Mouse (Mus musculus) erythroblast, adult 5-6 weeks (primary cell): Measurements from ENCODE around the gene Kcnq2. TPM values are rescaled to one million over a fixed set of nuclear protein-coding genes. Genes with fewer than 3 reads are reported as not detected.
A peak's percentile ranks its signal among the peaks of the same experiment; 100 is the strongest.

Source experiments
- ATAC-seq: replicated peaks from 2 replicates; pipeline ENCODE4 v1.8.0; 2016; ENCODE audit warnings: moderate number of reproducible peaks, mild to moderate bottlenecking, moderate TSS enrichment, inconsistent platforms; ENCODE audit not compliant: poor library complexity, low FRiP score, severe bottlenecking
- total RNA-seq, 2 experiments: library from RNA; stranded (forward) in 1 of 2; stranded (reverse) in 1 of 2; fragments of 150-400 nt in 1 of 2; fragments of 200-764, 138-1000 nt in 1 of 2; gene quantifications; 2 replicates each; pipeline versions ENCODE4 v1.2.3 to v1.2.4; 2015 to 2017; ENCODE audit warnings: low replicate concordance in 2 of 2

Gene Kcnq2
- total RNA-seq, 2 experiments from 2014 or later = not detected

DNA sequence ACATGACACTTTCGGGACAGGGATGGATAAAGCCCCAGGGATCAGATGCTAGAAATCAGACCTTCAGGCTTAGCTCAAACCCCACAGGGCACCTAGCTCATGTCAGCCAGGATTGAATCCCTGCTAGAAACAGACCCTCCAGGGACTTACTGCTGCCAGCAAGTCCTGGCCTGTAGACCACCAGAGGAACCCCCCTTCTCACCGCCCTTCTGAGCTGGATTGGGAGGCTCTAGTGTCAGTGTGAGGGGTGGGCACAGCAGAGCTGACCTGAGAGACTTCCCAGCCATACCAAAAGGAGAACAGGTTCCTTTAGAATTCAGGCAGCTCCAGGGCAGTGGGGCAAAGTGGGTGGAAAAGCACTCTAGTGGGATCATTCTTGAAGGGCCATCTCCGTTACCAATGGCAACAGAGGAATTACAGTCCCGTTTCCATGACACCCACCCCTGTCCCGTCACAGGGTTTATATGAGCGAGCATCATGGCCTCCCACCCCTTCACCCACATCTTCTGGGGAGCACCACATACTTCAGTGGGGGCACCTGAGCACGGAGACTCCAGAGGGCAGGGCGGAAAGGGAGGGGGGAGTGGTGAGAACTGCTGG lies 21.2 kb downstream of the Kcnq2 start:
- no peak for ATAC-seq

DNA sequence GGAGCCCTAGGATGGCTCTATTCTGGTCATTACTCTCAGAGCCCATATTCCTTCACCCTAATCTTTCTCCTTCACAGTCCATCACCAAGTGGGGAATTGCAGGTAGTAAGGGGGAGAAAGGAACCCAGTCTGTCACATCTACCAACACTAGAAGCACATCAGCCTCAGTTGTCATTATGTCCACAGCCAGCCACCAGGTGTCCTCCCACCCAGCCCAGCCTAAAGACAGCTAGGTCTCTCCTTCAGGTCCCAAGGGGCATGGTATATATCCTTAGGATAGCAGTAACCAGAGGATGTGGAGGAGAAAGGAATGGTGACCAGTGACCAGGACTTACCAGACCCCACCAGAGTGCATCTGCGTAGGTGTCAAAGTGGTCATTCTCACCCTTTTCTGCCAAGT lies 23.4 kb downstream of the Kcnq2 start:
- ATAC-seq = no peak

DNA sequence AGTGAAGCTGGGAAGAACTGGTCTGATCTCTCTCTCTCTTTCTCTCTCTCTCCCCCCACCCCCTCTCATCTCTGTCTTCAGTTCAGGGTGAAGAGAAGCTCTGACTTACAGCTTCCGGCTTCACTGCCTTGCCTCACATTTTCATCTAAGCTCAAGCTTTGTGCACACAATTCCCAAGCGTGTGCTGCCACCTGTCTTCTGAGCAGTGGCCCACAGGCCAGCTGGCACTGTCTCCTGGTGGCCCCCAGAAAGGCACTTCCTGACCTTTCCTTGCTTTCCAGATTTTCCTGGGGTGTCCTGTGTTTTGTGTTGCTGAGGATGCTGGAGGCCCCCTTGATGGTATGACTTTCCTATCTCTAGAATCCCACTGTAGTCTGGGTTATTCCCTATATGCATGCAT lies 31.0 kb downstream of the Kcnq2 start:
- no peak for ATAC-seq

DNA sequence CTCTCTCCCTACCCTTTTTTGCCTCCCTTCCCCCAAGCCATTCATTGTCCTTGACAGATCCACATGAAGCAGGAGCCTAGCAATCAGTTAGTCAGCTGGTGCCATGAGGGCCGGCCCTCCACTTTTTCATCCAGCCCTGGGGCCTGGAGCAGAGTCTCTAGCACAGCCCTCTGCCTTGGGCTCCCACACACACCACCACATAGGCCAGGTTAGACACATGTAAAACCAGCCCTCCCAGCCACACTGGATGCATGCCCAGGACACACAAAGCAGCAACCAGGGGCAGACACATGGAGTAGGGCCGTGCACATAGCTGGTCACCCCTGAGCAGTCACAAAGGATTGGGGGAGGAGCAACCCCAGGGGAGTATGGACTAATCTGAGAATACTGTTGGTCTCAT lies 32.9 kb downstream of the Kcnq2 start:
- ATAC-seq = no peak

DNA sequence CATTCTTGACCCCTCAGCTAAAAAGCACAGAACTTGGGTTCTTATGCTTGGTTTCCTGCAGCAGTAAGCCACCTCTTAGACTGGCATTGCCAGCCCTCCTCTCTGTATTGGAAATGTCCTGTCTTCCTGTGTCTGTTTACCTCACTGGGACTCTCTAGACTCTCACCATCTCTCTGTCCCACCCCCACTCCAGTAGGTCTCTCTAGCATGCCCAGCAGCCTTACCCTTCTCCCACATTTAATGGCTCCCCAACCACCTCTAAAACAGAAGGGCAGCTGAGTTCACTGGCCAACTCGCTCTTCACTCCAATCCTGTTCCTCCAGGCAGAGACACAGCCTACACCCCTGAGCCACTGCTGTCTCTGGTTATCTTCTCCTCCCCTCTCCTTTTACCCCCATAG lies 33.5 kb downstream of the Kcnq2 start:
- no peak for ATAC-seq

DNA sequence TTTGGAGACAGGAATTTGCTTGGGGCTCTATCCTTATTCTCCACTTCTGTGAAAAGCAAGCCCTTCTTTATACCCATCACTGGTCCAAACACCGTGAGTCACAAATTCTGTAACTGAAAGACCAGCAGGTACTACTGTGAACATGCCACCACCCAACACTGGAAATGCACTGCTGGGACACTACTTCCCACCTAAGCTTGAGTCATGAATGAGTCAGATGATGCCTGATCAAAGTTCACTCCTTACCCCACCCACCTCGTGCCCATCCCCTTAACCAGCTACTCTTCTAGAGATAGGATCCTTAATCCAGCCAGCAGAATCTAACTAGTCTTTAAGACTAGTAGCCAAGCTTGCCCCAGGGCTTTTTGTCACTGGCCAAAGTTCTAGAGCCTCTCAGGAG lies 35.0 kb downstream of the Kcnq2 start:
- no peak for ATAC-seq

DNA sequence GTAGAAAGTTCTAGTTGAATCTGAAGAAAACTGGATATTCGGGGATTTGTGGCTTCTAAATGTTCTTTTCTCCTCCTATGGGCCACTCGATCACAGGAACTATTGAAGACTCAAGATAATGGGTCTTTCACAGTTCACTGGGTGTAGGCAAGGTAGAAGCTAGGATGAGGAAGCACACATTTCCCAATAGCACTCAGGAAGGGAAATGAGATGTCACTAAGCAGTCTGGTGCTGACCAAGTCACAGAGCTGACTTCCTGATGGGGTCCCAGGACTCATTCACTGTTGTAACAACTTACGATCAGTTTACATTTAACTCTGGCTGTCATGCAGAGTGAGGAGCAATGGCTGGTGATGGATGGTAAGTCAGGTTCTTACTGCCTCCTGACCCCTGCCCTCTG lies 45.0 kb downstream of the Kcnq2 start:
- ATAC-seq = no peak

DNA sequence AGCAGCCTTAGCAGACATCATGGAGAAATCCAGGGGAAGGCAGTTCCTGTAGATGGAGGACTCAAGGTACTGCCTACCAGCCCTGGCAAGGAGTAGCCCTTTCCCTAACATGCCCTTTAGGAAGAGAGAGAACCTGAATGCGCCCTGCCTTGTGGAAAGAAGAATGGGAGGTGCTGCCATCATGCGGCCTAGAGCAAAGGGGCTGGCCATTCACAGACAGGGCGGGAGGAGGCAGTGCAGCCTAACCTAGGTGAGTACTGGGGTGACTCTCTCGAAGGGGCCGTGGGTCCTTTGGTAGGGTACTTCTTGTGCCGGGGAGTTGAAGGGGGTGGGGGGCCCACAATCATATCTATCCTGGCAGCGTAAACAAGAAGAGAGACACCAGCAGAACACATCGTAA lies 50.1 kb downstream of the Kcnq2 start:
- no peak for ATAC-seq

DNA sequence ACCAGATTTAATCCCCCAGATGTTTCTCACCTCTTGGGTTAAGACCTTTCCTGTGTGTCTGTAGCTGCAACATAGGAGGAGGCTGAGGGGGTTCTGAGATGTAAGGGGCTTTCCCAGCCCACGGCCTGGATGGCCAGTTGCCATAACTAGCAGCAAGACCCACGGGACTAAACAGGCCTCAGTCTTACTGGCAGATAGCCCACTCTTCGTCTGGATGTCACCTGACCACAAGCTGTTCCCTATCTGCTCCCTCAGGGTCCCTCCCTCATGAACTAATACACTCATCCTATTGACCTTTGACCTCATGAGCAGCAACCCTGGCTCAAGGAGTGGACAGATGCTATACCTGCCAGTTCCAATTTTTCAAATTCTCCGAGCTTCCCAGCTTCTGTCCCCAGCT lies 51.2 kb downstream of the Kcnq2 start:
- ATAC-seq = no peak

DNA sequence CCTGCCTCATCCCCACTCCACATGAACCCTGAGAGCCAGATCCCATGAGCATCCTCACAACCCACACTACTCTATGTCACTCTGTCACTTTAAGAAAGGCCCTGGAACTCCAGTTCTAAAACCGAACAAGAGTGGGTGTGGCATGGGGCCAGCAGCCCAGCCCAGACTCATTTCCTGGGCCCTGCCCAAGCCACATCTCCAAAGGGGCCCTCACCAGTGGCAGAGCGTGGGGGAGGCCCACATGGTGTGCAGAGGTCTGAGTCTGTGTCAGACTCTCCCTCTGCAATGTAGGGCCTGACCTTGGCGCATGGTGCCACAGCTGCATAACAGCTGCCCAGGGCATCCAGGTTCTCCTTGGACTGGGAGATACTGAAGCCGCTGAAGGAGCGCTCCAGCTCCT lies 54.2 kb downstream of the Kcnq2 start:
- ATAC-seq = no peak

DNA sequence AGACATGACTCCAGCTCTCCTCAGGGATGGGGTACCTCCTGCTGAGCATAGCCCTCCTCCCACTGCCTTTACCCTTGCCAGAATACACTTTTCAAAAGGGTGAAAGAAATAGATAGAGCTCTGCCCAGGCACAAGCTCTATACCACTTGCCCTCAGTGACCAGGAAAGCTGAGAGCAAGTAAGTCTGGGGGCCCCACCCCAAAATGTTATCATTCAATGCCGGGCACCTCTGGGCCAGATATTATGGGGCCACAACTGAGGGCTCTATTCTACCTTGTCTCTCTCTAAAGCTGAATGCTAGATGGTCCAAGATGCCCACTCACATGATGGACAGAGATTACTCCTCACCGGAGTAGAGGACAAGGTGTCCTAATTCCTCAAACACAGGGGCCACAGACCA lies 55.6 kb downstream of the Kcnq2 start:
- ATAC-seq = no peak

DNA sequence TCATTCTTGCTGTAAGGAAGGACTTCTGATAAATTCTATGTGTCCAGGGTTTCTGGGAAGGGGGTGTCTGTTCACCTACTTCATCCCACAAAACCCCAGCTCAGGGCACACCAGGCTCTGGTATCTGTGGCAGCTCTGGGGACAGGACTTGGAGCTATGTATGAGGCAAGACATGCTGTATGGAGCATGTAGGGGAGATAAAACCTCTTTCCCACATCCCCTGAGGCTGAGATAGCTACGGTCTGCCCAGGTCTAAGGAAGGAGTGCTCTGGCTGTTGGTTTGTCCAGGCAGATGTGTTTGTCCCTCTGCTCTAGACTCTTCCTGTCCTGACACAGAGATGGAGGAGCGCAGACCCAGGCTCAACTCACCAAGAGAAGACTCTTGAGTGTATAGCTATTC lies 56.2 kb downstream of the Kcnq2 start:
- no peak for ATAC-seq

DNA sequence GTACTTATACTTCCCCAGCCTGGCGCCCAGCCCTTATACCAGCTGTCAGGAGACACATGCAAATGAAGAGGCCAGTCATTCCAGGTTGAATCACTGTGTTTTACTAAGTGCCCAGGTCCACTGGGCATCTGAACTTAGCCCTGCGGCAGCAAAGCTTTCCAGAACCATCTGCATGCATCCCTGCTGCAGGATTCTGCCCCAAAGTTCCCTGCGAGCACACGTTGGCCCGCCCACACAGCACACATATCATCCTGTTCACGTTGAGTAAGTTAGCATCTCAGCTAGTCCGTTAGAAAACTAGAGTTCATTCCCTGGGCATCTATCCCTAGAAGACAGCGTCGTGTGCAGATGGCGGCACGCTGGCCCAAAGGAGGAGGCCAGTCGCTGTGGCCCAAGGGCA lies 59.6 kb downstream of the Kcnq2 start:
- no peak for ATAC-seq

DNA sequence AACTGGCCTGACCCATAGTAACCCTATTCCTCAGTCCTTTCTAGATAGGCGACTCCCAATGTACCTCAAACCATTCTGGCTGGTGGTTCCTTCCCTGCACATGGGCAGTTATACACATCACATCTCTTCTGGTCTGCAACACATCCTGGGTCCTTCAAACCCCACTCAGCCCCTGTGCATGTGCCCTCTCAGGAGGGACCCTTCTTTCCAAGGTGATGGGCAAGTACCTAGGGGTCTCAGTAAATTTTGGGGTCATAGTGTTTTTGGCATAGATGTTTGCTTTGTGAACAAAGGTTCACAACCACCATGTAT lies 62.7 kb downstream of the Kcnq2 start:
- ATAC-seq = no peak; the same call in 1 of the 2 replicates

DNA sequence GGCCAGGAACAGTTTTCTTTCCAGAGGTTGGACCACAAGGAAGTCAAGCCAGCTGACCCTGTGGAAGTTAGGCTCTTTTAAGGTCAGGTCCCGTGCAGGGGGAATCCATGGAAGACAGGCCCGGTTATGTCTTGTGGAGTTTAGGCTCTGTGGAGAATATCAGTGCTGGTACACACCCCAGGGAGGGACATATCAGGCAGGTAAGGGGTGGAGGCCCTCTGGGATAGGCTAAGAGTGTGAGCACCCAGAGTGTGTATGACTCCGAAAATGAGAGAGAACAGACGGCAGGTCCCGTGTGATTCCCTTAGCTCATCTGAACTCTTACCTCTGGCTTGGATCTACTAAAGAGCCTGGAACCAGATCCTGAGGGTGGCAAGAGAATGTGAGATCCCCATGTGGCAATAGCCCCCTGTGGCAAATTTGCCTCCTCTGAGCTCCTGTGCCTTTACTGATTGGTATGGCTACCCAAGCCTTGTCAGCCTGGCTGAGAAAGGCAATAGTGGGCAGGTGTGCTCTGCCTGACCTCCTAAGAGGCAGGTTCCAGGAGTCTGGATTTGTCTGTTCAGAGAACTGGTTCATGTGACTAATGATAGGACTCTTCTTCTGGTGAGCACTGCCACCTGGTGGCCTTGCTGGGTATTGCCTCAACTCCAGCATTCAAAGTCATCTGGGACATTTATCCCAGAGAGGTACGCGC lies 63.2 kb downstream of the Kcnq2 start:
- ATAC-seq = peak; percentile 79

DNA sequence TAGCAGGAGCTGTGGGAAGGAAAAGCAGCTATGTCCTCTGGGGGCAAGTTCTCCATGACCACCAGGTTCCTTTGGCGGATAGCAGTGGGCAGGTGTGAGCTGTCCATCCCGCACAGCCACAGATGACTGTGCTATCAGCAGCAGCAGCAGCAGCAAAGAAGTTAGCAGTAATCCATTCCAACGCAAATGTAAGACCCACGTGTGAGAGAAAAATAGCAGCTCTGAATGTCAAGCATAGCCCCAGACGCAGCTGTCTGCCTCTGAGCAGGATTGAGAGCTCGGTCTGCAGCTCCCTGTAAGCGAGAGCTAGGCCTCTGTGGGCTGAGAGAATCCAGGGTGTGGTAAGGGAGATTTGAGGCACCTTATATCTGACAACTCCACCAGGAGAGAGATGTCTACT lies 65.0 kb downstream of the Kcnq2 start:
- no peak for ATAC-seq

DNA sequence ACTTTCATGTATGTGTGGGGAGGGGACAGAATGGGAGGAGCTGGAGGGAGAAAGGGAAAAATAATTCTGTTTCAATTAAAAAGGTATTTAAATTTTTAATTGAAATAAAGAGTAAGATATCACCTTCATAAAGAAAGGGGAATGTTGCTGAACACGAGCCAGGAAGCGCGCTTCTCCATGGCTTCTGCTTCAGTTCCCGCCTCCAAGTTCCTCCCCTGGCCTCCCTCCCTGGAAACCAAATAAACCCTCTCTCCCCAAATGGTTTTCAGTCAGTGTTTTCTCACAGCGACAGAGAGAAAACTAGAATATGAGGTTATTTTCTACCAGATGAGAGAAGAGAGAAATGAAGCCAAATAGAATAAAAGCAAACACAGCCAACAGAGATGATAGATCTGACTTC lies 66.6 kb downstream of the Kcnq2 start:
- ATAC-seq = no peak

DNA sequence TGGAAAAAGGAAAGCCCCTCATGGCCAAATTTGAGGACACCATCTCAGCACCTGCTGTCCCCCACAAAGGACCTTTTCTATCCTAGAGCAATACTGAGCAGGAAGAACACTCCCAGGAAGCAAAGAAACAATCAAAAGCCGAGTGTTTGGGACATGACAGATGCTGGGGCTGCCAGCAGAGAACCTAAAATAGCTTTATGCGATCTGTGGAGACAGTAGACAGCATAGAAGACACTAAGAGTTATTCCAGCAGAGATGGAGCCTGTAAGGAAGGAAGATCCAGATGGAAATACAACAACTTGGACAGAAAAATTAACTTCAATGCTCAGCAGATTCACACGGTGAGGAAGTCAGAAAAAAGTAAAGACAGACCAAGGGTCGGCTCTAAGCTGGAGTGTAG lies 69.3 kb downstream of the Kcnq2 start:
- ATAC-seq = no peak

DNA sequence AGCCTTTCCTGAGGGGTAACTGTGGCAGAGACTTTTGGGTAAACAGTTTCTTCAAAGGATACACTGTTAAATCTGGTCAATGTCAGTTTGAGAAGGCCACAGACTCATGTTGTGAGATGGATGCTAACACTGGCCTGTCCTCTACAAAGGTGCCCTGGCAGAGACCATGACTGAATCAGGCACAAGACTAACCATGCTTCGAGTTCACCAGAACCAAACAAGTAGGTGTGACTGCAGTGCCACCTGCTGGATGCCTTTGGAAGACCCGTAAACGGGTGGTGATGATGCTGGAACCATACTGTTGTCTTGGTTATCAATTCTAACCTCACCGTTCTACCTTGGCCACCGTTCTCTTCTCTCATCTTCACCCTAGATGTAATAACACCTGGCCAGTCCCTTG lies 75.0 kb downstream of the Kcnq2 start:
- peak; percentile 67 for ATAC-seq

DNA sequence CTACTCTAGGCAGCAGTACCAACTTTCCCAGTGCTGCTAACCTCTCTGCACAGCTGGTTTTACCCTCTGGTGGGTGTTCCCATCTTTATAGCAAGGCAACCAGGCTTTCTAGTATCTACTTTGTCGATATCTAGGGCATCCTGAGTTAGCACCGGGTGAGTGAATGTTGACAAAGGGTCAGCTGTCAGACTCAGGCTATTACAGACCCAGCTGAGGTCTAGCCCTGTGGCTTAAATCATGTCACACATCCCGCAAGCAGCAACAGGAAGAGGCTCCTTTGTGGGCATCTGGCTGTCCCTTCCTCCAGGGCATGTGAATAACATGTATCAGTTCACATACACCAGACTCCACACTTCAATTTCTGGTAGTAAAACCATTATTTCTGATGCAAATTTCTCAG lies 76.9 kb downstream of the Kcnq2 start:
- no peak for ATAC-seq

DNA sequence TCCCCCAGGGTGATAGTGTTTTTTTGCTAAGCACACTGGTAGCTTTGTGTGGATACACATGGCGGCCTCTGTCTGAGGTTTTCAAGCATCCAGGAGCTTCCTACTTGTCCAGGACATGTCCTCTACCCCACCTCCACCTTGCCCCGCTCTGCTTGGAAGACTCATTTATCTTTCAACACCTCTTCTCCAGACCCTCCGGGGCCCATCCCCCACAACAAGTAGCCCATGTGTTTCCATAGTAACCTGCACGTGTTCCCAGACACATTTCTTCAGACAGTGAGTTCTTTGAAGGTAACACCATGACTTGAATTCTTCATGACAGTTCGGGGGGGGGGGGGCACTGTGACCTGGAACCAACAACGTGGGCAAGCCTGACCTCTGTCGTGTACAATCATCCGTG lies 77.8 kb downstream of the Kcnq2 start:
- no peak for ATAC-seq

DNA sequence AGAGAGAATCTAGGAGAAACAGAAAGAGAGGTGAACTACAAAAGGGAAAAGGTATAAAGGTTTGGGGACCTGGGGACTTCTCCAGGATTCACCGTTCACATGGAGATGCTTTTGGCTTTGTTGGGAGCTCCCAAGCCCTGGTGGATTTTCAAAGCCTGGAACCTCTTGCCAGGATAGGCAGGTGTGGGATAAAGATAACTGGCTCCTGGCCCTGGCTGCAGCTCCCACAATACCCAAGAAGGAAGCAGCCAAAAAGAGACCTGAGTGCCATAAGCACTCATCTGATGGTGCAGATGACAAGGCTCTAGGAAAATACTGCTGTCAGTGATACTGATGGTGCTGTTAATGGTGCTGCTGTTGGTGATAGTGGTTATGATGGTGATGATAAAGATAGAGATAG lies 82.9 kb downstream of the Kcnq2 start:
- no peak for ATAC-seq
